Mouse (Mus musculus) T-helper 17 cell (primary cell): ENCODE data around the gene Adap1.

Experiments used
- in situ Hi-C, 2 experiments: fragments of 300-600 bp; cut with MboI, MseI; formaldehyde crosslinking; loops; 1 replicate in 1 of 2; 2 replicates in 1 of 2; pipeline ENCODE4 v1.15.1; 2025; ENCODE audit warnings: high pct_unique_total_duplicates in 2 of 2

Gene Adap1

GRCm38 (mm10) chr5:139254938-139255337 is 70.5 kb downstream of the Adap1 start:
- in situ Hi-C loops = loop anchor here in 1 of 2 experiments (25.0 kb wide), 1 partner anchor 1468 kb away; the partner anchor contains the start of genes Mepce, Ppp1r35 and Zcwpw1

DNA sequence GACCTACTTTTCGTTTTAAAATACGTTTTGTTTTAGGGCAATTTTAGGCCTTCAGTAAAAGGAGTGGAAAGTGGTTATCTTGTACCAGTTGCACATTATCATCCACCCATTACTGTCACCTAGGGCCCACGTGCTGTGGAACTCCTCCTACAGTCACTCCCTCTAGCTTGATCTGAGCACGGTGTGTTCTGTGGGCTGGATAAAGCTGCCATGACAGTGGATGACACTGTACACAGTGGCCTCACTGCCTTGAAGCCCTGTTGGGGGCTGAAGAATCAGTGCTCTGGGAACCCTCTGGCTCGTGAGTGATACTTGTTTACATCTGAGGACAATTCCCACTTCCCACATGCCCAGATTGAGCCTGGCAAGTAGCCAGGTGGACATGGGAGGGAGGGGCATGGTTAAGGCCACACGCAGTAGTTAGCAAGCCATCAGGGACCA is 72.1 kb downstream of the Adap1 start:
- in situ Hi-C loops = loop anchor here in 1 of 2 experiments (25.0 kb wide), 1 partner anchor 1466 kb away; the partner anchor contains the start of genes Mepce, Ppp1r35 and Zcwpw1

- in situ Hi-C loops = loop anchor here in 1 of 2 experiments (25.0 kb wide), 1 partner anchor 1466 kb away; the partner anchor contains the start of genes Mepce, Ppp1r35 and Zcwpw1
These were observed 72.5 kb downstream of the Adap1 start for GRCm38 (mm10) chr5:139252910-139253245.

- in situ Hi-C loops = loop anchor here in 1 of 2 experiments (25.0 kb wide), 1 partner anchor 1465 kb away; the partner anchor contains the start of genes Mepce, Ppp1r35 and Zcwpw1
These were observed 73.1 kb downstream of the Adap1 start, which contains the start of gene Get4 for GRCm38 (mm10) chr5:139252081-139252909. Gene Get4, plus strand, starts transcription at chr5:139252324.

GRCm38 (mm10) chr5:139251736-139252080 is 73.7 kb downstream of the Adap1 start:
- in situ Hi-C loops = loop anchor here in 1 of 2 experiments (25.0 kb wide), 1 partner anchor 1464 kb away; the partner anchor contains the start of genes Mepce, Ppp1r35 and Zcwpw1

DNA sequence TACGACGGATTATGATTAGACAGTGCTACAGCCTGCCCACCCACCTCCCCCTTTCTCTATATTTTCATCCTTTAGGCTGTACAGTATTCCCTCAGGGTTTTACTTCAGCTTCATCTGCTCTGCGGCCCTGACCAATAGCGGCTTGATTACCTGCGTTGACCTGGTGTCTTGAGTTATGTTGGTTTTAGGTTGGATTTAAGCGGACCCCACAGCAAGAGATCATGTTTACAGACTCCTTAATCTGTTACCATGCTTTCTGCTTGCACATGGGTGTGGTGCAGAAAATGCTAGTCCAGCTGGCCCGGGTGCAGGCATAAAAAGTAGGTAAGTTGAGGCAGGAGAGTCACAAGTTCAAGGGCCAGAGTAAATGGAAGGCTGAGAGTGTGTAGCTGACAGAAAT is 74.1 kb downstream of the Adap1 start:
- in situ Hi-C loops = loop anchor here in 1 of 2 experiments (25.0 kb wide), 1 partner anchor 1464 kb away; the partner anchor contains the start of genes Mepce, Ppp1r35 and Zcwpw1

DNA sequence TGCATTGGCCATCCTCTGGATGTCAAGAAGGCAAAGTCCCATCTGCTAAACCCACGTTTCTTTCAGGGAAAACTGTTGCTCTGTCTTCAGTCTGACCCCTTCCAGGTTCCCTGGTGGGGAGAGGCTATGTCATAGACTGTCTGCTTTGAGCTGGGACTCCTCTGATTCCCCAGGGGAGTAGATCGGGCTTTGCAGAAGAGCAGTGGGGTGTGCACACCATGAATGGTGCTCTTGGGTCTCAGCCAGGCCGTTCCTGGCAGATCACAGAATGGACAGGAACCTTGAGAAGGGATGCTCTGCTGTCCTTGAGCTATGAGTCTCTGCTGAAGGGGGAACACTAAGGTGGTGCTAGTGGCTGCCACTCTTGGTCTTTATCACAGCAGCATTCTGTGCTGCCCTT is 76.6 kb downstream of the Adap1 start:
- in situ Hi-C loops = loop anchor here in 1 of 2 experiments (5.0 kb wide), 1 partner anchor 97 kb away; the partner anchor contains the start of genes Dnaaf5 and Prkar1b

- in situ Hi-C loops = loop anchor here in 1 of 2 experiments (5.0 kb wide), 1 partner anchor 95 kb away; the partner anchor contains the start of genes Dnaaf5 and Prkar1b
These were observed 77.7 kb downstream of the Adap1 start for GRCm38 (mm10) chr5:139247767-139248166.

GRCm38 (mm10) chr5:139243384-139243783 is 82.0 kb downstream of the Adap1 start:
- in situ Hi-C loops = no loop called here

DNA sequence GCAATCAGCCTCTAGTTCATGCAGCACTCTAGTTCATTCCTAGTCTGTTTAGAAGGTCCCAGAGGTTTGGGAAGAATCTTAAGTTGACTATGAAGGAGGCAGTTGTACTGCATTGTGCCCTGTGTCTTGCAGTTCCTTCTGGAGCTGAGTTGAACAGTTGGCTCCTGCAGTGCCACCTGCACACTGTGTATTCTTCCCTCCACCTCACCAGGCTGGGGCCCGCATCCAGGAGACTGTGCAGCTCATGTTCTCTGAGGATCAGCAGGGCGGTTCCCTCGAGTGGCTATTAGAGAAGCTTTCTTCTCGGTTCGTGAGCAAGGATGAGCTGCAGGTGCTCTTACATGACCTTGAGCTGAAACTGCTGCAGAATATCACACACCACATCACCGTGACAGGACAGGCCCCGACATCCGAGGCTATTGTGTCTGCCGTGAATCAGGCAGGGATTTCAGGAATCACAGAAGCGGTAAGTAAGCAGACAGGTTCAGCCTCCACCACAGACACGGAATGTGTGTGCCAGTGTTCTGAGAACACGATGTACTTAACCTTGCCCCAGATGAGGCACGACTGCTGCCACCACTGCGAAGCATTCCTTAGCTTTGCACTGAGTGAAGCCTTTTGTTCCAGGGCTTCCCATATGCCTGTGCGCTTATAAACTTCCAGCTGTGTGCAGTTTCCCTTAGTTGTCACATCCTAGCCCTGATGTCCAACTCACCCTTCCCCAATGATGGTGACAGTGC is 84.2 kb downstream of the Adap1 start:
- in situ Hi-C loops = no loop called here

GRCm38 (mm10) chr5:139237436-139237835 is 88.0 kb downstream of the Adap1 start:
- in situ Hi-C loops = no loop called here

- in situ Hi-C loops = no loop called here
These were observed 91.0 kb downstream of the Adap1 start for GRCm38 (mm10) chr5:139234423-139234822.

DNA sequence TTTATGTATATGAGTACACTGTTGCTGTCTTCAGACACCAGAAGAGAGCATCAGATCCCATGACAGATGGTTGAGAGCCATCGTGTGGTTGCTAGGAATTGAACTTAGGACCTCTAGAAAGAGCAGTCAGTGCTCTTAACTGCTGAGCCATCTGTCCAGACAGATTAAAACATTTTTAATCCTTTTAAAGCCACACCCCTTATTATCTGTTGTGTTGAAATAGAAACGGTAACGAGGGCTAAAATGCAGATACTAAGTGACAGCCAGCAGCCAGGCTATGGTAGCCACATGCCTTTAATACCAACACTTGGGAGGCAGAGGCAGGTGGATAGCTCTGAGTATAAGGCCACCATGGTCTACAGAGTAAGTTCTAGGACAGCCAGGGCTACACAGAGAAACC is 93.3 kb downstream of the Adap1 start:
- in situ Hi-C loops = no loop called here

- in situ Hi-C loops = no loop called here
These were observed 95.7 kb downstream of the Adap1 start for GRCm38 (mm10) chr5:139229716-139230115.

GRCm38 (mm10) chr5:139228318-139228717 is 97.1 kb downstream of the Adap1 start:
- in situ Hi-C loops = no loop called here

DNA sequence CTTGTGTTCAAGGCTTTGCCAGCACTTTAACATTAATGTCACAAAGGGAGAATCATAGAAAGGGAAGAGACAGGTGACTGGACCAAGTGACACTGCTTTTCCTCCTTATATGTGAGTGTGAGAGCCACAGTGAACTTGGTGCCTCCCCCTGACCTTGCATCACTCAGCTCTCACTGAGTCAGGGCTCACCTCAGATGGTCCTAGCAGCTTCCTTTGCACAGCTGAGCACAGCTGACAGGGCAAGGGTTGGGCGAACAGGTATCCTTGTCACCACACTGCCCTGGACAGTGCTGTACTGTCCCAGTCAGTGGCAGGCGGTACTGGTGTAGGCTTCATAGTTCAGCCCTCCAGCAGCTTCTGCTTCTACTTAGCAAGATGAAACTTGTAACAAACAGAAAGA is 97.8 kb downstream of the Adap1 start:
- in situ Hi-C loops = no loop called here

GRCm38 (mm10) chr5:139227236-139227635 is 98.2 kb downstream of the Adap1 start:
- in situ Hi-C loops = no loop called here

- in situ Hi-C loops = no loop called here
These were observed 102.1 kb downstream of the Adap1 start for GRCm38 (mm10) chr5:139223331-139223730.
